Mouse (Mus musculus) embryonic facial prominence, embryonic 11.5 days (tissue): ENCODE measurements at regions not wholly inside any gene's neighbourhood (a gene's known extent, or its start where the extent isn't known, plus 50 kb on each side); places are given as distances from the start of the nearest gene placed in this dataset.
A peak's percentile ranks its signal among the peaks of the same experiment; 100 is the strongest.

Experiments
- ATAC-seq: fragments of 200-750 bp; cut with Nextera tagmentation; replicated peaks from 2 replicates; pipeline ENCODE4 v1.8.0; 2017; ENCODE audit warnings: low read depth; ENCODE audit not compliant: insufficient number of reproducible peaks, low FRiP score, low TSS enrichment
- DNase-seq: peaks from one replicate; pipeline ENCODE4 v3.0.0-alpha.2; 2015; ENCODE audit warnings: low spot score
- H3K27ac ChIP-seq: fragments of 300-500 bp; sonication (generic); replicated peaks from 2 replicates; pipeline ENCODE4 v1.5.1; 2014; ENCODE audit warnings: mild to moderate bottlenecking, low read depth, low read length, control low read depth
- H3K27me3 ChIP-seq: fragments of 300-500 bp; sonication (generic); 2 replicates; pipeline ENCODE4 v1.6.1; 2014; ENCODE audit warnings: mild to moderate bottlenecking, low read length, moderate library complexity, mixed read lengths; ENCODE audit not compliant: control insufficient read depth, insufficient read depth
- H3K36me3 ChIP-seq: fragments of 300-500 bp; sonication (generic); replicated peaks from 2 replicates; pipeline ENCODE4 v1.6.1; 2014; ENCODE audit warnings: low read depth, mild to moderate bottlenecking, low read length, moderate library complexity, mixed read lengths; ENCODE audit not compliant: control insufficient read depth, insufficient read depth
- H3K4me1 ChIP-seq: fragments of 300-500 bp; sonication (generic); 2 replicates; pipeline ENCODE4 v1.6.1; 2014; ENCODE audit warnings: low read length, mixed read lengths; ENCODE audit not compliant: control insufficient read depth, insufficient read depth
- H3K4me2 ChIP-seq: fragments of 300-500 bp; sonication (generic); 2 replicates; pipeline ENCODE4 v1.6.1; 2014; ENCODE audit warnings: low read depth, mild to moderate bottlenecking, control low read depth, low read length, moderate library complexity
- H3K4me3 ChIP-seq: fragments of 300-500 bp; sonication (generic); 2 replicates; pipeline ENCODE4 v1.5.1; 2014; ENCODE audit warnings: low read depth, low read length, control low read depth
- H3K9ac ChIP-seq: fragments of 300-500 bp; sonication (generic); replicated peaks from 2 replicates; pipeline ENCODE4 v1.6.1; 2014; ENCODE audit warnings: mild to moderate bottlenecking, control low read depth, low read length
- H3K9me3 ChIP-seq: fragments of 300-500 bp; sonication (generic); replicated peaks from 2 replicates; pipeline ENCODE4 v1.6.1; 2016; ENCODE audit warnings: mild to moderate bottlenecking, low read length, inconsistent platforms, mixed read lengths; ENCODE audit not compliant: control insufficient read depth
- WGBS: fragments of 180-500 bp; shearing (Covaris S2); extraction: QIAGEN DNeasy Blood & Tissue Kit; methylation state at CpG from one replicate; pipeline ENCODE4 v1.1.7; 2014; 5-methylcytosine and 5-hydroxymethylcytosine counted together

GRCm38 (mm10) chr1:187413881-187414280 is 194.7 kb upstream of the Esrrg start:
- ATAC-seq, result no peak

DNA sequence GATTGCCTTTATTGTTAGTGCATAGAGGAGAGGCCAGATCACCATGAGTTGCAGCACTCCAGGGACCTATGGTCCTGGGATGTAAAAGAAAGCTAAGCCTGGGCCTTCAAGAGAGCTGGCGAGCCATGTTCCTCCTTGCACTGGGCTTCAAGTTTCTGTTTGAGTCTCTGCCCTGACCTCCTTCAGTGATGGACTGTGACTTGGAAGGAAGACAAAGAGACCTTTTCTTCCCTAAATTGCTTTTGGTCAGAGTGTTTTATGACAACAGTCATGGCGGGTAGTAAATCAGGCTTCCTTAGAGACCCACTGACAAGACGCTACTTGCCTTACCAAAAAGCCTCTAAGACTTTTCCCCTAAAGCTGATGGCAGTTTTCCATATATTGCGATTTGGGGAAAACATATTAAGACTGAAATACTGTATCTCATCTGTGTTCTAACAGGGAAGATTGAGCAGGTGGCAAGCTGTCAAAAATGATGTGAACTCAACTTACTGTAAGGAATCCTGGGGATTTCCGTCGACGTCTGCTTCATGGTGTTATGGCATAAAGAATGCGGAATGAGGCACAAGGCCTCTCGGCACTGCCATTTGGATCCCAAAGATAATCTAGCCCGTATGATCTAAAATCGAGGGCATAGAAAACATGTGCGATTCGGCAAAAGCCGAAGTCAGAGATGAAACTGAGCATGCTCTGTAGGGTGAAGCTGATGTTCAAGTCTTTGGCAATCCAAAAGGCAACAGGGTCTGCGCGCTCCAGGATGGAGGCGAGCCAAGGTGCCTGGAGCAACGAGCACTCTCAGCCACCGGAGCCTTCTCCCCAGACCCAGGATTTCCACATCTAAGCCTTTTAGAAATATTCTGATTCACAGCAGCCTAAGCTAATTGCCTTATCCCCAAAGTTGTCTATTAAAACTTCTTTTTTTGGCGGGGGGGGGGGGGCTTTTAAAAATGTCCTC is 190.1 kb upstream of the Esrrg start:
- Histone ChIP-seq H3K27me3 (no peaks in the 10 kb centered on the region), H3K9me3 (no peaks in the 10 kb centered on the region), H3K9ac (no peak overlapping the region), H3K27ac (no peak overlapping the region), H3K4me3 (no peak overlapping the region), H3K4me2 (no peak overlapping the region), H3K36me3 (no peaks in the 10 kb centered on the region), H3K4me1 (no peaks in the 10 kb centered on the region)
- ATAC-seq (no peak), DNase-seq (no peak)
- WGBS, result 89% methylated on average over 20 of the region's 20 CpGs

More at GRCm38 (mm10) chr1:187413881-187414280, 194.7 kb upstream of the Esrrg start:
- no peaks in the 10 kb centered on the region for H3K4me1 ChIP-seq
- WGBS, result 78% methylated on average over 6 of the region's 6 CpGs
- no peak overlapping the region for H3K9ac ChIP-seq
- no peak overlapping the region for H3K4me2 ChIP-seq
- no peak overlapping the region for H3K4me3 ChIP-seq
- no peaks in the 10 kb centered on the region for H3K9me3 ChIP-seq
- no peaks in the 10 kb centered on the region for H3K36me3 ChIP-seq
- no peaks in the 10 kb centered on the region for H3K27me3 ChIP-seq
- no peak for DNase-seq
- no peak overlapping the region for H3K27ac ChIP-seq

- Histone ChIP-seq H3K4me1 (no peaks in the 10 kb centered on the region), H3K27ac (no peak overlapping the region), H3K36me3 (no peaks in the 10 kb centered on the region), H3K4me3 (no peak overlapping the region), H3K27me3 (no peaks in the 10 kb centered on the region), H3K9me3 (no peaks in the 10 kb centered on the region), H3K4me2 (no peak overlapping the region), H3K9ac (no peak overlapping the region)
- no peak for ATAC-seq
- WGBS, result 82% methylated on average over 9 of the region's 9 CpGs
- DNase-seq, result no peak
Observed at GRCm38 (mm10) chr1:187428536-187429215, 179.9 kb upstream of the Esrrg start.

GRCm38 (mm10) chr1:187433716-187434634 is 174.6 kb upstream of the Esrrg start:
- Histone ChIP-seq H3K4me2 (no peak overlapping the region), H3K27ac (no peak overlapping the region), H3K9ac (no peak overlapping the region), H3K36me3 (no peaks in the 10 kb centered on the region), H3K4me3 (no peak overlapping the region), H3K27me3 (no peaks in the 10 kb centered on the region), H3K9me3 (no peaks in the 10 kb centered on the region), H3K4me1 (no peaks in the 10 kb centered on the region)
- ATAC-seq (no peak), DNase-seq (no peak)
- WGBS, result 89% methylated on average over 24 of the region's 24 CpGs

GRCm38 (mm10) chr1:187439170-187439914 is 169.2 kb upstream of the Esrrg start:
- no peak overlapping the region for H3K9ac ChIP-seq
- no peak overlapping the region for H3K4me2 ChIP-seq
- no peaks in the 10 kb centered on the region for H3K27me3 ChIP-seq
- H3K36me3 ChIP-seq, result no peaks in the 10 kb centered on the region
- no peak overlapping the region for H3K27ac ChIP-seq
- DNase-seq, result peak; percentile 26
- no peaks in the 10 kb centered on the region for H3K4me1 ChIP-seq
- H3K9me3 ChIP-seq, result no peaks in the 10 kb centered on the region
- H3K4me3 ChIP-seq, result no peak overlapping the region
- peak; percentile 85; the same call in 1 of the 2 replicates for ATAC-seq
- 68% methylated on average over 20 of the region's 20 CpGs for WGBS

DNA sequence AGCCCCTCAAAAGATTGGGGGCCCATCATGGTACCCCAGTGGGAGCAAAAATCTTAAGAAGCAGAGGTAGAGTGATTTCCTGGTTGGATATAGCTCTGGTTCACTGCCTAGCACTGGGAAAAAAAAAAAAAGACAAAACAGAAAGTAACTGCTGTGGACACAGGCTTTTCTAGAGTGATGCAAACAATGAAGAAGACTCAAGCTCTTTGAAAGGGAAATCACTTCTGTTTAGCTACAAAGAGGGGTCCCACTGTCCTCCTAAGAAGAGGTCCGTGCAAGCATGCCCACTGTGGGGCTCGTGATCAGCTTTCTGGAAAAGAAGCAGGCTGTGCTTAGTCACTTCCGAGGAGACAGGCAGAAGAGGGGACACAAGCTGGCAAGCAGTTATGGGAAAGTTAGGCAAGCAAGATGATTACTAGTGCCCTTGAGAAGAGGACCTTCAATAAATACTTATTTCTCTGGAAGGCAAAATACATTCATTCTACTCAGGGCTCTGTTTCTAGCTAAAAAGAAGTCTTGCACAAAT is 166.9 kb upstream of the Esrrg start:
- Histone ChIP-seq H3K27me3 (no peaks in the 10 kb centered on the region), H3K9me3 (no peaks in the 10 kb centered on the region), H3K4me1 (no peaks in the 10 kb centered on the region), H3K4me3 (no peak overlapping the region), H3K36me3 (no peaks in the 10 kb centered on the region), H3K9ac (no peak overlapping the region), H3K27ac (no peak overlapping the region), H3K4me2 (no peak overlapping the region)
- DNase-seq, result no peak
- 69% methylated on average over 3 of the region's 3 CpGs for WGBS
- no peak for ATAC-seq

GRCm38 (mm10) chr1:187446511-187446910 is 162.1 kb upstream of the Esrrg start:
- Histone ChIP-seq H3K27me3 (no peaks in the 10 kb centered on the region), H3K4me1 (no peaks in the 10 kb centered on the region), H3K9me3 (no peaks in the 10 kb centered on the region), H3K9ac (no peak overlapping the region), H3K27ac (no peak overlapping the region), H3K36me3 (no peaks in the 10 kb centered on the region), H3K4me2 (no peak overlapping the region), H3K4me3 (no peak overlapping the region)
- ATAC-seq (no peak), DNase-seq (no peak)
- WGBS, result 85% methylated on average over 6 of the region's 6 CpGs
